Mouse (Mus musculus) midbrain, embryonic 16.5 days (tissue): ENCODE measurements at regions not wholly inside any gene's neighbourhood (a gene's known extent, or its start where the extent isn't known, plus 50 kb on each side); places are given as distances from the start of the nearest gene placed in this dataset.
A peak's percentile ranks its signal among the peaks of the same experiment; 100 is the strongest.

Experiments
- ATAC-seq: fragments of 200-750 bp; cut with Nextera tagmentation; 2 replicates; pipeline ENCODE4 v1.8.0; 2017; ENCODE audit warnings: moderate TSS enrichment
- H3K27ac ChIP-seq: fragments of 300-500 bp; sonication (generic); 2 replicates; pipeline ENCODE4 v1.5.1; 2014; ENCODE audit warnings: mild to moderate bottlenecking, low read length, mixed read lengths
- H3K27me3 ChIP-seq: fragments of 300-500 bp; sonication (generic); 2 replicates; pipeline ENCODE4 v1.6.1; 2014; ENCODE audit warnings: low read depth, low read length, mixed read lengths; ENCODE audit not compliant: control insufficient read depth, insufficient read depth
- H3K36me3 ChIP-seq: fragments of 300-500 bp; sonication (generic); 2 replicates; pipeline ENCODE4 v1.6.1; 2014; ENCODE audit warnings: mild to moderate bottlenecking, low read length, moderate library complexity, mixed read lengths; ENCODE audit not compliant: control insufficient read depth, insufficient read depth
- H3K4me1 ChIP-seq: fragments of 300-500 bp; sonication (generic); 2 replicates; pipeline ENCODE4 v1.6.1; 2014; ENCODE audit warnings: mild to moderate bottlenecking, low read length, mixed read lengths; ENCODE audit not compliant: control insufficient read depth, insufficient read depth
- H3K4me2 ChIP-seq: fragments of 300-500 bp; sonication (generic); 2 replicates; pipeline ENCODE4 v1.6.1; 2014; ENCODE audit warnings: mild to moderate bottlenecking, low read length, mixed read lengths
- H3K4me3 ChIP-seq: fragments of 300-500 bp; sonication (generic); 2 replicates; pipeline ENCODE4 v1.5.1; 2014; ENCODE audit warnings: low read depth, mild to moderate bottlenecking, low read length, moderate library complexity, mixed read lengths
- H3K9ac ChIP-seq: fragments of 300-500 bp; sonication (generic); 2 replicates; pipeline ENCODE4 v1.6.1; 2014; ENCODE audit warnings: low read depth, low read length, mixed read lengths
- H3K9me3 ChIP-seq: fragments of 300-500 bp; sonication (generic); replicated peaks from 2 replicates; pipeline ENCODE4 v1.6.1; 2014; ENCODE audit warnings: mild to moderate bottlenecking, low read length, mixed read lengths; ENCODE audit not compliant: control insufficient read depth, poor library complexity, severe bottlenecking
- whole genome bisulfite sequencing: fragments of 180-500 bp; shearing (Covaris S2); extraction: QIAGEN DNeasy Blood & Tissue Kit; methylation state at CpG from one replicate; pipeline ENCODE4 v1.1.7; 2014; 5-methylcytosine and 5-hydroxymethylcytosine counted together

DNA sequence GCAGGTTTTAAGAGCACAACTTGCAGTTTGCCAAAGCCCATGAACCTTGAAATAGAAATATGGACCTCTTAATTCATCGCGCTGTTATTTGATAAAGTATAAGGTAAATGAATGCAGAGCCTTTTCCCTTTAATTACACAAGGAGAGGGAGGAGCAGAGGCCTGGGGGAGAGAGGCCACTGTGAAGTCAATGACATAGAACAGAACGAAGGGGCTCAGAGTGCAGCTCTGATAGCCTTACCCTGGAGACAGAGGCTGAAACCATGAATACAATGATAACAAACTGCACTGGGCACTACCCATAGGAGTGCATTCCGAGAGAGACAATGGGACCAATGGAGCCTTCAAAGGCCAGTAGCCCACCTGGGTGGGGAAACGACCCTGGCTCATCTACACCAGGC, 215.3 kb upstream of the Zmiz1 start:
- H3K27me3 ChIP-seq: no peaks in the 10 kb centered on the region

DNA sequence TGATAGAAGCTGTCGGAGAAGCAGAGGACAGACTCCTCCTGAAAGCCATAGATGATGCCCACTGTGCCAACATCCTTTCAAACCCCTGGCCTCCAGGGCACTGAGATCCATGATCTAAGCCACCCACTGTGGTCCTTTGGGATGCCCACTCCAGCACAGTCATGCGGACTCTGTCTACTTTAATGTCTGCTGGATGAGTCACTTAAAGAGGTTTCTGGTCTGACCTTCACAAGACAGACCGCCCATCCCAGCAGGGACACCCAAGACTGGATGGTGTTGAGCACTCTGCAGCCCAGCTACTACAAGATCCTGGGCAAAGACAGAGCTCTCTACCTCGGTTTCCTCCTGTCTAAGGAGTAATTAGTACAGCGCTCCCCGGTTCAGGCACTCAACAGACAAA, 214.1 kb upstream of the Zmiz1 start:
- peaks cover 14% of the 10 kb centered on the region for H3K4me1 ChIP-seq
- H3K4me2 ChIP-seq: no peak overlapping the region
- H3K27ac ChIP-seq: no peak overlapping the region
- H3K36me3 ChIP-seq: no peaks in the 10 kb centered on the region
- no peak overlapping the region for H3K9ac ChIP-seq
- no peak overlapping the region for H3K4me3 ChIP-seq
- no peaks in the 10 kb centered on the region for H3K9me3 ChIP-seq
- H3K27me3 ChIP-seq: no peaks in the 10 kb centered on the region
- WGBS: 86% methylated on average over 6 of the region's 6 CpGs
- no peak for ATAC-seq

More for the DNA sequence above, 215.3 kb upstream of the Zmiz1 start:
- no peaks in the 10 kb centered on the region for H3K9me3 ChIP-seq
- WGBS: 47% methylated on average over 5 of the region's 5 CpGs
- H3K4me2 ChIP-seq: no peak overlapping the region
- H3K4me1 ChIP-seq: peaks cover 14% of the 10 kb centered on the region
- H3K9ac ChIP-seq: no peak overlapping the region
- H3K4me3 ChIP-seq: no peak overlapping the region
- H3K27ac ChIP-seq: 0 out of 2 replicates have a peak overlapping the region, but pooled peaks have one; percentile 41
- ATAC-seq: no peak
- H3K36me3 ChIP-seq: no peaks in the 10 kb centered on the region

DNA sequence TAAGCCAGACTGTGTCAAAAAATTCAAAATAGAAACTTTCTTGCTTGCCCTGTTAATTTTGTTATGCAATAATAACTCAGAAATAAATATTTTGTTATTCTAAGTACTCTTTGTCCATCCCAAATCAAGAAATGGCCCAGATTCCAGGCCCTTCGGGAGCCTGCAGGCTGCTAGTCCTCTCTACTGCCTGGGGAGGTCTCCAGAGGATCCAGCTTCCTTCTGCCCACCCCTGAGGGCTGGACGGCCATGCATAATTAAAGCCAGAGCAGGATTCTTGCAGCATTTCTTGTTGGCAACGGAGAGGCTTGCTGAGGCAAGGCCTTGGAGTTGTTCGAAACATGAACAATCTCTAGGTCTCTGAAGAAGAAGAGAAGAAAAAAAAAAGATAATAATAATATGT, 213.3 kb upstream of the Zmiz1 start:
- H3K9me3 ChIP-seq: no peaks in the 10 kb centered on the region
- no peak overlapping the region for H3K27ac ChIP-seq
- no peak overlapping the region for H3K4me3 ChIP-seq
- H3K9ac ChIP-seq: no peak overlapping the region
- H3K4me2 ChIP-seq: no peak overlapping the region
- no peak for ATAC-seq
- no peaks in the 10 kb centered on the region for H3K36me3 ChIP-seq
- 71% methylated on average over 4 of the region's 4 CpGs for WGBS
- H3K27me3 ChIP-seq: no peaks in the 10 kb centered on the region
- H3K4me1 ChIP-seq: peaks cover 14% of the 10 kb centered on the region

DNA sequence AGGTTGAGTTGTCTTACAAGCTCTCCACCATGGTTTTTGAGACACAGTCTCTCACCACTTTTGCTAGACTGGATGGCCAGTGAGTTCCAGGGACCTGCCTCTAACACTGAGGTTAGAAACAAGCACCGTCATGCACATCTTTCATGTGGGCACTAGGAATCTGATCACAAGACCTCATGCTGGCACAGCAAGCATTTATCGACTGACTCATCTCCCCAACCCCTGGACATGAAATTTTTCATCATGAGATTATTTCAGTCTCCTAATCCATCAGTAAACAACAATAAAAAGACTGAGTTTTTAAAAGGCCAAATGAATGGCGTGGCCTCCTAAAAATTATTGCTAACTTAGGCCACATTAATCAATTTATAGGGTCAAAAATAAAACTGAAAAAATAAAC, 210.0 kb upstream of the Zmiz1 start:
- no peak overlapping the region for H3K9ac ChIP-seq
- WGBS: 88% methylated on average over 3 of the region's 3 CpGs
- no peak overlapping the region for H3K27ac ChIP-seq
- no peak overlapping the region for H3K4me2 ChIP-seq
- no peaks in the 10 kb centered on the region for H3K9me3 ChIP-seq
- ATAC-seq: no peak
- H3K4me3 ChIP-seq: no peak overlapping the region
- peaks cover 18% of the 10 kb centered on the region for H3K4me1 ChIP-seq
- H3K36me3 ChIP-seq: no peaks in the 10 kb centered on the region
- H3K27me3 ChIP-seq: no peaks in the 10 kb centered on the region

- Histone ChIP-seq H3K9me3 (no peaks in the 10 kb centered on the region), H3K27me3 (no peaks in the 10 kb centered on the region), H3K27ac (peak overlapping the region; percentile 82), H3K4me1 (peaks cover 13% of the 10 kb centered on the region), H3K9ac (no peak overlapping the region), H3K36me3 (no peaks in the 10 kb centered on the region), H3K4me3 (no peak overlapping the region), H3K4me2 (no peak overlapping the region)
- ATAC-seq: peak; percentile 67
- WGBS: 60% methylated on average over 15 of the region's 15 CpGs
Measured at GRCm38 (mm10) chr14:25253016-25253850, 205.8 kb upstream of the Zmiz1 start.

DNA sequence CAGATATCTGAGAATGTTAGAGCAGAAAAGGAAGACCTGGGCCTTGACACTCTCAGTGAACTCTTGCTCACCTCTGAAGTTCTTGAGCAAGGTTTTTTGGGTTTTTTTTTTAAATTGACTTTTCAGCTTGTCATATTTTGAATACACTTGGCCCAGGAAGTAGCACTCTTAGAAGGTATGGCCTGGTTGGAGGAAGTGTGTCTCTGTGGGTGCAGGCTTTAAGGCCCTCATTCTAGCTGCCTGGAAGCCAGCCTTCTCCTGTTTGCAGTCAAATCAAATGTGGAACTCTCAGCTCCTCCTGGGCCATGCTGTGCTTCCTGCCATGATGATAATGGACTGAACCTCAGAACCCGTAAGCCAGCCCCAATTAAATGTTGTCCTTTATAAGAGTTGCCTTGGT, 195.9 kb upstream of the Zmiz1 start:
- WGBS: 98% methylated on average over 1 of the region's 1 CpGs
- no peak overlapping the region for H3K4me3 ChIP-seq
- no peak overlapping the region for H3K9ac ChIP-seq
- no peak for ATAC-seq
- no peak overlapping the region for H3K4me2 ChIP-seq
- H3K4me1 ChIP-seq: peaks cover 8% of the 10 kb centered on the region
- no peaks in the 10 kb centered on the region for H3K9me3 ChIP-seq
- no peaks in the 10 kb centered on the region for H3K27me3 ChIP-seq
- H3K36me3 ChIP-seq: no peaks in the 10 kb centered on the region
- H3K27ac ChIP-seq: no peak overlapping the region

- H3K4me3 ChIP-seq: no peak overlapping the region
- no peak overlapping the region for H3K9ac ChIP-seq
- no peak overlapping the region for H3K27ac ChIP-seq
- ATAC-seq: no peak
- H3K4me2 ChIP-seq: no peak overlapping the region
- no peaks in the 10 kb centered on the region for H3K36me3 ChIP-seq
- peaks cover 8% of the 10 kb centered on the region for H3K4me1 ChIP-seq
- 34% methylated on average over 4 of the region's 4 CpGs for WGBS
- H3K9me3 ChIP-seq: no peaks in the 10 kb centered on the region
- H3K27me3 ChIP-seq: no peaks in the 10 kb centered on the region
Measured at GRCm38 (mm10) chr14:25266846-25267245, 192.1 kb upstream of the Zmiz1 start.

DNA sequence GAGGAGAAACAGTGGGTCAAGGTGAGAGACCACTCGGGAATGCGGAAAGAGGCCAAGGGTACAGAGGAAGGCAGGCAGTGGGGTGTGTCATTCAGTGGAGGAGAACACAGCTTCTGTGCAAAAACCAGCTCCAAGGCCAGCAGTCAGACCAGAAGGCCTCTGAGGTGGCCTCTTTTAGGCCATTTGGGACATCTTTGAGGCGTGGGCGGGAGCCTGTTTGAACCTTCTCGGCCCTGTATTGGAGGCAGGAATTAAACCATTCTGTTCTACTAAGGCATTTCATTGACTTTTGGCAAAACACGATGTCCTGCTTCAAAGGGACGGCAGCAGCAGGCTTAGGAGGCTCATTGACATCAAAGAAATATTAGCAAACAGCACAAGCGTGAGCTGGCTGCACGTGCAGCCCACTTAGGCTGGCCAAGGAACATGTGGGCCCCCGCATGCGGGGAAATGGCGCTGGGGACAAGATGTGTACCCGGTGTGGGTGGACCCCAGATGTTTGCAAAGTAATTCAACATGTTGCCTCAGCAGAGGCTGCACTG, 190.8 kb upstream of the Zmiz1 start:
- Histone ChIP-seq H3K27me3 (no peaks in the 10 kb centered on the region), H3K27ac (no peak overlapping the region), H3K4me3 (no peak overlapping the region), H3K9me3 (no peaks in the 10 kb centered on the region), H3K9ac (no peak overlapping the region), H3K4me2 (no peak overlapping the region), H3K4me1 (peaks cover 8% of the 10 kb centered on the region), H3K36me3 (no peaks in the 10 kb centered on the region)
- ATAC-seq: no peak
- 57% methylated on average over 13 of the region's 13 CpGs for WGBS

DNA sequence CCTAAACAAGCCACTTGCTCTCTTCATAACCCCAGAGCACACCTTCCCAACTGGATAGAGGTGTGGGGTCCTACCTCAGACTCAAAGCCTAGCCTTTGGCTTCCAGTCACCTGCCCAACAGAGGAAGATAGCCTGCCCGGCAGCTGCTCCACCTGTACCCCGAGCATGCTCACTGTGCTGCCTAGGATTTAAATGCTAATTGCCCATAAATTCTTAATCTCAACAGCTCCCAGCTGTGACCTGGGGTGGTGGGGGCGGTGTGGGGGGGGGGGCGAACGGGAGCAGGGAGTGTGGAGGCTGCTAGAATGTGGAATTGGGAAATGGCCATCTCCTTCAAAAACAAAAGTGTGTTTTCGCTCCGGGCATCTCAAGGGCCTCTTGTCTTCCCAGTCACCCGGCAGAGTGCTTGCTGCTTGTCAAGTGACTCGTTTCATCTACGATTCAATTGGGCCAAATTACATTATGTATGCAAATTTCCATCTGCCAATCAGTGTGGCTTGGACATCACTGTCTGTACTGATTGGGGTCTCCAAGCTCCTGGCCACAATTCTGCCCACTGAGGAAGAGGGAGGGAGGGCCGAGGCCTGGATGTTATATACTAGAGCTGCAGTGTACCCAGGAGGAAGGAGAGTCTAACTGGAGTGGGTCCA, 188.6 kb upstream of the Zmiz1 start:
- 18% methylated on average over 11 of the region's 11 CpGs for WGBS
- no peaks in the 10 kb centered on the region for H3K9me3 ChIP-seq
- H3K9ac ChIP-seq: no peak overlapping the region
- peaks cover 8% of the 10 kb centered on the region for H3K4me1 ChIP-seq
- no peak overlapping the region for H3K4me3 ChIP-seq
- H3K36me3 ChIP-seq: no peaks in the 10 kb centered on the region
- H3K4me2 ChIP-seq: no peak overlapping the region
- H3K27ac ChIP-seq: peak overlapping the region; percentile 12; the same call in 1 of the 2 replicates
- ATAC-seq: peak; percentile 69
- H3K27me3 ChIP-seq: no peaks in the 10 kb centered on the region
